Mouse (Mus musculus): ENCODE data around the gene Kif17. TPM values are rescaled to one million over a fixed set of nuclear protein-coding genes. Genes with fewer than 3 reads are reported as not detected.

The Kif17 gene
- total and polyA plus RNA-seq, 3 experiments = 0.54 to 2.5 TPM; not detected in 1

DNA sequence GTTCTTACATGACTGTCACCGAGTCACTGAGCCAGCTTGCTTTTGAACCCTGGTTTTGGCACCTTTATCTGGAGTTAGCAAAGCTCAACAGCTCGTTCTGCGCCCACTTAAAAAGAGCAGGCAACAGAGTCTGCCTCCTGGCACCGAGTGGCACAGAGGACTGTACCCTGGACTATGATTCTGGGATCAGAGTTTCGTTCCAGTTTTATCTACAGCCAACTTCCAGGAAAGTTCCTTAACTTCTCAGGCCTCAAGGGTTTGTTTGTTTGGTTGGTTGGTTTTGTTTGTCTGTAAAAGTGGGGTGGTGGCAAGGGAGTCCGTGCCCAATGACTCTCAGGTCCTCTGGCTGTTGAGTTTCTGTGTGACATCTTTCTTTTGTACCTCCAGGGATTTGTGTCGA is 98.5 kb downstream of the Kif17 start:
- no peak for DNase-seq (ENCODE audit: low read depth, low spot score)

More for the DNA sequence above, 98.5 kb downstream of the Kif17 start:
- Histone ChIP-seq H3K79me2 (ENCODE audit: control insufficient read depth, insufficient read depth, low read length, poor library complexity) (no peaks in the 10 kb centered on the region), H3K9ac (ENCODE audit: control insufficient read depth, low read depth, low read length, poor library complexity, severe bottlenecking) (no peak overlapping the region), H3K27ac (ENCODE audit: control insufficient read depth, low read depth, low read length) (no peak overlapping the region), H3K36me3 (ENCODE audit: control insufficient read depth in 1 of 2, insufficient read depth in 2 of 2, low read length in 2 of 2) (peaks cover 0 to 10% of the 10 kb centered on the region in 2 experiments; a peak in 2 of 4 replicates), H3K4me1 (ENCODE audit: control insufficient read depth in 1 of 2, insufficient read depth in 2 of 2, low read length in 2 of 2) (peaks cover 5 to 8% of the 10 kb centered on the region in 2 experiments), H3K4me3 (ENCODE audit: control insufficient read depth in 1 of 2, insufficient read depth in 1 of 2, low read depth in 2 of 2, low read length in 2 of 2) (no peak overlapping the region), H3K9me3 (replicated peaks; ENCODE audit: insufficient read depth, low read length) (no peaks in the 10 kb centered on the region), H3K27me3 (ENCODE audit: control insufficient read depth in 1 of 2, insufficient read depth in 2 of 2, low read length in 2 of 2) (no peaks in the 10 kb centered on the region)
- TF ChIP-seq POLR2AphosphoS5 (IDR thresholded peaks at IDR 0.05; ENCODE audit: borderline replicate concordance, low read depth, low read length) = no peak

Other genes with a start within 250 kb of the Kif17 start
- 39.1 and 45.1 TPM in 2 replicates for gene Hp1bp3, start 34.1 kb upstream of the Kif17 start, total RNA-seq (2012; rRNA removed)
- 10 to 100 TPM in 1 of 2 experiments, not detected in 1; 74.0 TPM for gene Hp1bp3, start 34.1 kb upstream of the Kif17 start, polyA plus RNA-seq (2012; ENCODE audit: insufficient read depth in 1 of 2, insufficient read length in 2 of 2, low read depth in 1 of 2, low replicate concordance in 2 of 2, missing spikeins in 1 of 2)
- 1.3 and 2.0 TPM in 2 replicates for gene Sh2d5, start within 50 bp of the Kif17 start, total RNA-seq (2012; rRNA removed)
- gene Sh2d5, start within 50 bp of the Kif17 start, polyA plus RNA-seq (2012; ENCODE audit: insufficient read depth in 1 of 2, insufficient read length in 2 of 2, low read depth in 1 of 2, low replicate concordance in 2 of 2, missing spikeins in 1 of 2) = 1 to 10 TPM in 1 of 2 experiments, not detected in 1; 2.8 TPM
- 251 and 283 TPM in 2 replicates for gene Ddost, start 54.3 kb downstream of the Kif17 start, total RNA-seq (2012; rRNA removed)
- 100 to 1,000 TPM in 1 of 2 experiments, 10 to 100 TPM in 1; 68.9 to 402 TPM for gene Ddost, start 54.3 kb downstream of the Kif17 start, polyA plus RNA-seq (2012; ENCODE audit: insufficient read depth in 1 of 2, insufficient read length in 2 of 2, low read depth in 1 of 2, low replicate concordance in 2 of 2, missing spikeins in 1 of 2)
- gene Pink1, start 75.9 kb downstream of the Kif17 start, total RNA-seq (2012; rRNA removed) = 14.0 and 21.2 TPM in 2 replicates
- gene Pink1, start 75.9 kb downstream of the Kif17 start, polyA plus RNA-seq (2012; ENCODE audit: insufficient read depth in 1 of 2, insufficient read length in 2 of 2, low read depth in 1 of 2, low replicate concordance in 2 of 2, missing spikeins in 1 of 2) = 10 to 100 TPM in 1 of 2 experiments, not detected in 1; 22.1 TPM
- 10.7 and 12.4 TPM in 2 replicates for gene Cda, start 117.6 kb downstream of the Kif17 start, total RNA-seq (2012; rRNA removed)
- gene Cda, start 117.6 kb downstream of the Kif17 start, polyA plus RNA-seq (2012; ENCODE audit: insufficient read depth in 1 of 2, insufficient read length in 2 of 2, low read depth in 1 of 2, low replicate concordance in 2 of 2, missing spikeins in 1 of 2) = 10 to 100 TPM in 1 of 2 experiments, not detected in 1; 26.1 TPM
- not detected in 2 replicates for gene Fam43b, start 146.1 kb downstream of the Kif17 start, total RNA-seq (2012; rRNA removed)
- gene Fam43b, start 146.1 kb downstream of the Kif17 start, polyA plus RNA-seq (2012; ENCODE audit: insufficient read depth in 1 of 2, insufficient read length in 2 of 2, low read depth in 1 of 2, low replicate concordance in 2 of 2, missing spikeins in 1 of 2) = not detected
- gene Mul1, start 184.2 kb downstream of the Kif17 start, total RNA-seq (2012; rRNA removed) = 26.9 and 31.9 TPM in 2 replicates
- gene Mul1, start 184.2 kb downstream of the Kif17 start, polyA plus RNA-seq (2012; ENCODE audit: insufficient read depth in 1 of 2, insufficient read length in 2 of 2, low read depth in 1 of 2, low replicate concordance in 2 of 2, missing spikeins in 1 of 2) = 10 to 100 TPM in 1 of 2 experiments, not detected in 1; 31.3 TPM
- gene Camk2n1, start 203.9 kb downstream of the Kif17 start, total RNA-seq (2012; rRNA removed) = not detected in 2 replicates
- under 1 TPM in 1 of 2 experiments, not detected in 1; 0.10 TPM for gene Camk2n1, start 203.9 kb downstream of the Kif17 start, polyA plus RNA-seq (2012; ENCODE audit: insufficient read depth in 1 of 2, insufficient read length in 2 of 2, low read depth in 1 of 2, low replicate concordance in 2 of 2, missing spikeins in 1 of 2)

Data from MEL (cell line).